Mouse (Mus musculus): ENCODE measurements around the gene Rufy4. TPM values are rescaled to one million over a fixed set of nuclear protein-coding genes. Genes with fewer than 3 reads are reported as not detected.

Gene Rufy4
- polyA plus RNA-seq (2015; fragmentation: Nextera tagmentation; extraction: Ambion mirVana) = 0.35 and 0.84 TPM in 2 replicates

DNA sequence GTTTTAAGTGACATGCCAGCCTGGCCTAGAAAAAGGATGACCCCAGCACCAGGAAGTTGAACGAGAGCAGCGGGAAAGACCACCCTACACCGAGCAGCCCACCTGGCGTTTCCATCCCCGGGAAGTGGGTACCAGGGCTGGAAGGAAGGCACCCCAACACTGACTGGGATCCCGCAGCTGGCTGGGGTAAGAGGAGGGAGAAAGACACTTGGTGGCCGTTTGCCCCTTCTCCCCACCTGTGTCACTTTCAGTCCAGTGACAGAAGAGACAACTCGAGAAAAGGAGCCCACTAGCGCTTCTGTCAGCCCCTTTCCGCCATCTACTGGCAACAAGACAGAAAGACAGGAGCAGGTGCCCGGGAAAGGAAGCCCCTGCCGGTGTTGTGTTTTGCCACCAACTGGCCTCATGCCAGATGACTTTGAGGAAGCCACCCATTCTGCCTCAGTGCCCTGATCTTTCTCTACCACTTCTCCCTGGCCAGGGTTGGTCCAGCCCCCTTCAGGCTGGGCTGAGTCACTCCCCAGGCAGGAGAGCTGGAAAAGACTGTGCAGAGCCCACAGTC is at the start of gene Rufy4:
Rufy4 (plus strand) TSS at position 551 of the 562 bp plus-strand sequence.
- peaks cover 27% of the 10 kb centered on the region; the same call in 1 of the 2 replicates for H3K27me3 ChIP-seq

DNA sequence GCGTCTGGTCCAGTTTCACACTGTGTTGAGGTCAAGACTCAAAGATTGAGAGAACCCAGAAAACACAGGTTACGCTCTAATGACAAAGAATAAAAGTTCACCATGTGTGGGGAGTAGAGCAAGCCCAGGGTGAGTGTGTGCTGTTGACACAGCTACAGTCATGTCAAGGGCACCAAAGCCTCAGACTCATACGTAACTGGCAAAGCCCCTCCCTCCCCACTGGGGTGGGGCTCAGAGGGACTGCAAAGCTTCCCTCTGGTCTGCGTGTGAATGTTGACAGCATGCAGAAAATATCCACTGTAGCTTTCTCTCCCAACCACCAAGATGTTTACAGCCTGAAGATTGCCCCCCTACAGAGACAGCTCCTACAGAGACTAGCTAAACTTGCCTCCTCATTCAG is 49.1 kb upstream of the Rufy4 start:
- no peaks in the 10 kb centered on the region; the same call in 1 of the 2 replicates for H3K4me1 ChIP-seq
- H3K36me3 ChIP-seq = 0 out of 2 replicates have a peak, but pooled peaks cover 10% of the 10 kb centered on the region
- no peak overlapping the region for H3K4me3 ChIP-seq
- H3K9ac ChIP-seq = no peak overlapping the region
- no peak for ATAC-seq (ENCODE audit: insufficient number of reproducible peaks, low FRiP score, low TSS enrichment, low read depth)
- 73% methylated on average over 4 of the region's 4 CpGs for WGBS
- no peaks in the 10 kb centered on the region for H3K27me3 ChIP-seq
- H3K4me2 ChIP-seq = no peak overlapping the region
- H3K27ac ChIP-seq = no peak overlapping the region
- H3K9me3 ChIP-seq = no peaks in the 10 kb centered on the region

More for the DNA sequence above, at the start of gene Rufy4:
- no peaks in the 10 kb centered on the region for H3K36me3 ChIP-seq
- peak; percentile 31; the same call in 1 of the 2 replicates for ATAC-seq (ENCODE audit: insufficient number of reproducible peaks, low FRiP score, low TSS enrichment, low read depth)
- WGBS = 0% methylated on average over 12 of the region's 12 CpGs
- H3K27ac ChIP-seq = peak within 1 kb of the TSS; percentile 43
- peak within 1 kb of the TSS; percentile 98 for H3K4me2 ChIP-seq
- peak within 1 kb of the TSS; percentile 64 for H3K9ac ChIP-seq
- no peaks in the 10 kb centered on the region for H3K9me3 ChIP-seq
- H3K4me3 ChIP-seq = peak within 1 kb of the TSS; percentile 60
- H3K4me1 ChIP-seq = peaks cover 32% of the 10 kb centered on the region

DNA sequence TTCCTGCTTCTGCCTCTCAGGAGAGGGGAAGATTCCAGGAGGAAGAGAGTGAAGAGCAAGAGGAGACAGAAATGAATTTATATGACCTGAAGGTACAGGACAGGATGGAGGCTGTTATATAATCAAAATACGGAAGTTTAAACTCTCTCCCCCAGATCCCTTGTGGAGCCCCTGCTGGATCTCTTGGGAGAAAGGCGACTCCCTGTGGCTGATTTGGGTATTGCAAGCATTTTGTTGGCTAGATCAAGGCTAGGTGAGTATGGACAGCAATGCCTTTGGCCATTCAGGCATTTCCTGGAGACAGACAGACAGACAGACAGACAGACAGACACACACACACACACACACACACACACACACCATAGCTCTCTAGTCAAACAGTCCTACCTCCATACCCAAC is 48.0 kb upstream of the Rufy4 start:
- H3K4me3 ChIP-seq = no peak overlapping the region
- no peak overlapping the region for H3K4me2 ChIP-seq
- ATAC-seq (ENCODE audit: insufficient number of reproducible peaks, low FRiP score, low TSS enrichment, low read depth) = no peak
- H3K36me3 ChIP-seq = 0 out of 2 replicates have a peak, but pooled peaks cover 10% of the 10 kb centered on the region
- H3K27ac ChIP-seq = no peak overlapping the region
- peaks cover 10% of the 10 kb centered on the region for H3K4me1 ChIP-seq
- no peaks in the 10 kb centered on the region for H3K27me3 ChIP-seq
- no peak overlapping the region for H3K9ac ChIP-seq
- H3K9me3 ChIP-seq = no peaks in the 10 kb centered on the region
- WGBS = 6% methylated on average over 2 of the region's 2 CpGs

DNA sequence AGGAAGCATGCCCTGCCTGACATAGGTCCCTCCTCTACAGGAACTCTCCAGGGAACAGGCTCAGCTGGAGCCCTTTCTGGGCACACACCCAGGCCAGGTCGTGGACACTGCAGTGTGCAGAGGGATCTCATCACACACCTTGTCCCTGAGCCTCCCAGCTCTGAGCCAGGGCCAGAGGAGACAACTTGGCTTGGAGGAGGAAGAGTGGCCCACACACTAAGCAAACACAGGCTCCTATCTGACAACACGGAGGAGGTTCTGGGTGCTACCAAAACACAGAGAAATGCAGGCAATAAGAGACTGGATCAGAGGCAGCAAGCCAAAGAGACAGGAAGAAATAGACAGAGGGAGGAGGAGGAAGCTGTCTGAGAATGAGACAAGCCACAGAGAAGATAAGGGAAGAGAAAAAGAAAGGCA is 43.8 kb upstream of the Rufy4 start:
- WGBS = 49% methylated on average over 2 of the region's 2 CpGs
- Histone ChIP-seq H3K36me3 (0 out of 2 replicates have a peak, but pooled peaks cover 10% of the 10 kb centered on the region), H3K4me3 (no peak overlapping the region), H3K9ac (no peak overlapping the region), H3K4me1 (peaks cover 44% of the 10 kb centered on the region), H3K27ac (no peak overlapping the region), H3K9me3 (no peaks in the 10 kb centered on the region), H3K27me3 (no peaks in the 10 kb centered on the region), H3K4me2 (no peak overlapping the region)
- no peak for ATAC-seq (ENCODE audit: insufficient number of reproducible peaks, low FRiP score, low TSS enrichment, low read depth)

DNA sequence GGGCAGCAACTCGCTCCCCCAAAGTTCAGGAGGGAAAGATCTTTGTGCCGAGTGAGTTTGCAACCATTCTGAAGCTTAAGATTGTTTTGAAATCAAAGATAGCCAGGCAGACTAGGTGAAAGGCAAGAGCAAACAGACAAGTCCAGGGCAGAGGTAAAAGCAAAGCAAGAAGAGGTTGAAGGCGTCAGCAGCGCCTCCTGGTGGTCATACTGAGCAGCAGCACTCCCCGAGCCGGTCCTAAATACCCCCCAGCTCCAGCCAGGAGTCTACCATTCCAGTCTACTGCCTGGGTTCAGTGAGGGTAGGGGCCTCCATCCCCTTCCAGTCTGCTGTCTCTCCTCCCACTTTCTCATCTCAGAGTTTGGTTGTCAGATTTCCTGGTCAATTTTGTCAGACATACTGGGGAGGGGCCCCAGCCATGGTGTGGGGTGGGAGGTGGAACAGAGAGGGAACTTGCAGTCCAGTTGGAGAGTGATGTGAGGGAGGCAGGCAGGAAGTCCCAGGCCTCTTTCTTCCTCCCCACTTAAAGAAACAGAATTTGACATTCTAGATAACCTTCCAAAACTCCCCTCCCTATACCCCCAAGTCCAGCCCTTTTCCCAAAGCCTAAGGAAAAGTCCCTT is 42.4 kb upstream of the Rufy4 start:
- Histone ChIP-seq H3K27me3 (no peaks in the 10 kb centered on the region), H3K4me1 (peaks cover 45% of the 10 kb centered on the region)
- WGBS = 16% methylated on average over 6 of the region's 6 CpGs

DNA sequence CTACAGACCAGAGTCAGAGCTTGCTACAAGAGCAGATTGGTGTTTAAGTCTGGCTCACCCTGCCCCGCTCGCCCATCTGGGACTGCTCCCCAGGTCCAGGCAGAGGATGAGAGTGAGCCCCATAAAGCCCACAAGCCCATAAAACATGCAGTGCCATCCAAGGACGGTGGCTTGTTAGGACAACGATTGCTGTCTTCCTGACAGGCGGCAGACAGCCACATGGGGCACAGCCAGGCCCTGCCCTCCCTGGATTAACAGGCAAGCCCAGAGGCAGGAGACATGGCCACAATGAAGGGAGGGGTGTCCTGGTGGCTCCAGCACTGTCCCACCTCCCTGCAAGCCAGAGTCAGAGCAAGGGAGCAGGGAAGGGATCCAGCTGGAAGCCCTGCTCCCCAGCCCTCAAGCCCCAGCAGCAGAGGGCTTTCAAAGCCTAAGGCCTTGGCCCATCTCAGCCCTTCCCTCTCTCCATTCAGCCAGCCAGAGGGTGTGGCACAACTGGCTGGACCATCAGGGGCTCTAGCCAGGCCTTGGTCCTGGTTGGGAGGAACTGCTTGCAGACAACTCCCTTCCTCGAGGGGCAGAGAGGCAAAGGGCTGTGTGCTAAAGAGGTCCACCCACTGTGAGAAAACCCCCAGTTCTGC is 41.2 kb upstream of the Rufy4 start:
- Histone ChIP-seq H3K9ac (0 out of 2 replicates have a peak overlapping the region, but pooled peaks have one; percentile 4), H3K27ac (peak overlapping the region; percentile 80), H3K36me3 (no peaks in the 10 kb centered on the region), H3K4me1 (peaks cover 57% of the 10 kb centered on the region), H3K4me2 (no peak overlapping the region), H3K27me3 (no peaks in the 10 kb centered on the region), H3K9me3 (no peaks in the 10 kb centered on the region), H3K4me3 (no peak overlapping the region)
- 0 out of 2 replicates have a peak, but pooled peaks have one; percentile 20 for ATAC-seq (ENCODE audit: insufficient number of reproducible peaks, low FRiP score, low TSS enrichment, low read depth)
- WGBS = 41% methylated on average over 6 of the region's 6 CpGs

More for the DNA sequence above, 42.4 kb upstream of the Rufy4 start:
- ATAC-seq (ENCODE audit: insufficient number of reproducible peaks, low FRiP score, low TSS enrichment, low read depth) = no peak
- Histone ChIP-seq H3K27ac (peak overlapping the region; percentile 80), H3K36me3 (0 out of 2 replicates have a peak, but pooled peaks cover 7% of the 10 kb centered on the region), H3K4me3 (no peak overlapping the region), H3K4me2 (no peak overlapping the region), H3K9ac (no peak overlapping the region), H3K9me3 (no peaks in the 10 kb centered on the region)

DNA sequence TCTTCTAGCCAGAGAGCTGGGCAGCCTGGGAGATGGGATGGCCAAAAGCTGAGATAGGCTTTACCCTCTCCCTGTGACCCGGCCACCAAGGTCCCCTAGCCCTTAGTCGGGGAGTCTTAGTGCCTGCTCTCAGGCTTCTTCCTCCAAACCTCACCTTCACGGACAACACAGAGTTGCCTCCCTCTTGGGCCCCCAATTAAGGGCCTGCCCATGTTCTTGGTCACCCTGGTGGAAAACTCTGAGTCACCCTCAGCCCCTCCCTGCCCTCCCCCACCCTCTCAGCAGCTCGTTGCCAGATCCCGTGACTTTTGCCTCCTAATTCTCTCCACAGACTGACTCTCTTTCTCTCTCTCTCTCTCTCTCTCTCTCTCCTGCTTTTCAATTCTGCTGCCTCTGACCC is 40.6 kb upstream of the Rufy4 start:
- H3K27me3 ChIP-seq = no peaks in the 10 kb centered on the region
- H3K4me2 ChIP-seq = no peak overlapping the region
- 43% methylated on average over 5 of the region's 5 CpGs for WGBS
- H3K9ac ChIP-seq = no peak overlapping the region
- no peaks in the 10 kb centered on the region for H3K9me3 ChIP-seq
- H3K4me3 ChIP-seq = no peak overlapping the region
- no peaks in the 10 kb centered on the region for H3K36me3 ChIP-seq
- peak overlapping the region; percentile 80 for H3K27ac ChIP-seq
- H3K4me1 ChIP-seq = peaks cover 63% of the 10 kb centered on the region
- no peak for ATAC-seq (ENCODE audit: insufficient number of reproducible peaks, low FRiP score, low TSS enrichment, low read depth)

DNA sequence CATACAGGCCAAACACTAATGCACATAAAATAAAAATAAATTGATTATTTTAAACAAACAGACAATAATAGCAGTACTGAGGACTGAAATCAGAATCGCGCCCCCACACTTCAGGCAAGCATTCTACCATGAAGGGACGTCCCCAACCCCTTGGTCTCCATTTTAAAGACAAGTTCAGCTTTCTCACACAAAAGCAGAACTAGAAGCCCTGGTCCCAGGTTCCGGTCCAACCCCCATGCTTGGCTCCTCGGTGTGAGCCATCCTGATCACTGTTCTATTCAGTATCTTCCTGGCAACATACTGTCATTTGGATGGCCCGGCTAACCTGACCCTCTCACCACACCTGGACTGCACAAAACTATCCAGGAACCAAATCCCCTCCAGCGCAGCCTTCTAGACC is 39.8 kb upstream of the Rufy4 start:
- Histone ChIP-seq H3K9me3 (no peaks in the 10 kb centered on the region), H3K4me1 (peaks cover 70% of the 10 kb centered on the region), H3K27me3 (no peaks in the 10 kb centered on the region), H3K36me3 (no peaks in the 10 kb centered on the region), H3K4me3 (no peak overlapping the region), H3K4me2 (no peak overlapping the region), H3K27ac (no peak overlapping the region), H3K9ac (no peak overlapping the region)
- 82% methylated on average over 7 of the region's 7 CpGs for WGBS
- ATAC-seq (ENCODE audit: insufficient number of reproducible peaks, low FRiP score, low TSS enrichment, low read depth) = no peak

DNA sequence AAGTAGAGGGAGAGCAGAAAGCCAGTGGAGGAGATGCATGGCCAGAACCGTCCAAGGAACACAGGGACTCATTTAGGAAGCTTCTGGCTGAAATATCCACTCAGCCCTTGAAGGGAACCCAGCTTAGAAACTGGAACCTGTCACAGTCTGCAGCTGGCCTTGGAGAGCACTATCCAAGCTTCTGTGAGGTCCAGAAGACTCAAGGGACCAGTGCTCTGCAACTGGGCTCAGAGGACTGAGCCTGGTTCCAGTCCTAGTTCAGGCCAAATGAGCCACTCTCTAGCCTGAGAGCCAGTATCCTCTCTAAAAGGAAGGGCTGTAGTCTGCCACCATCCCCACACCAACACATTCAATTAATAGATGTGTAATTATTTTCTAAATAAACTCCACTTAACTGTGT is 36.8 kb upstream of the Rufy4 start:
- Histone ChIP-seq H3K9me3 (no peaks in the 10 kb centered on the region), H3K36me3 (no peaks in the 10 kb centered on the region), H3K27me3 (no peaks in the 10 kb centered on the region), H3K4me2 (peak overlapping the region; percentile 55), H3K27ac (no peak overlapping the region), H3K9ac (no peak overlapping the region), H3K4me3 (peak overlapping the region; percentile 46; the same call in 1 of the 2 replicates), H3K4me1 (peaks cover 72% of the 10 kb centered on the region)
- 71% methylated on average over 1 of the region's 1 CpGs for WGBS
- no peak for ATAC-seq (ENCODE audit: insufficient number of reproducible peaks, low FRiP score, low TSS enrichment, low read depth)

DNA sequence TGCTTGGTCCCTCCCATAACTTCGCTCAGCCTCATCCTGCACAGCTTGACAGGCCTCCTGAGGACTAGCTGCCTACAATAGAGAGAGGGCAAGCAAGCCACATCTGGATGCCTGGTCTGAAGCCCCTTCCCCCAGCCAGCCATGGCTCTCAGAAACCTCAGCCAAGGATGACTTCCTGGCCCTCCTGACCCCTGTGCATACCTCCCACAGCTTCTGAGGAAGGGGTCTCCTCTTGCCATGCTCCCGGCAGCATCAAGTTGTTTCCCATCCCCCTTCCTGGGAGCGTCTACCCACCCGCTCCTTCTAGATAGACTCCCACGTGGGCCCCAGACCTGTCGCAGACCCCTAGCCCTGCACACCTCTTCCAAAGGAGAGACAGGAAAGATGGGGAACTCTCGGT is 35.0 kb upstream of the Rufy4 start:
- H3K9ac ChIP-seq = peak overlapping the region; percentile 18
- no peaks in the 10 kb centered on the region for H3K27me3 ChIP-seq
- WGBS = 19% methylated on average over 7 of the region's 7 CpGs
- ATAC-seq (ENCODE audit: insufficient number of reproducible peaks, low FRiP score, low TSS enrichment, low read depth) = no peak
- peak overlapping the region; percentile 55 for H3K4me2 ChIP-seq
- H3K4me1 ChIP-seq = peaks cover 66% of the 10 kb centered on the region
- H3K4me3 ChIP-seq = peak overlapping the region; percentile 46
- H3K27ac ChIP-seq = peak overlapping the region; percentile 95; the same call in 1 of the 2 replicates
- H3K9me3 ChIP-seq = no peaks in the 10 kb centered on the region
- H3K36me3 ChIP-seq = no peaks in the 10 kb centered on the region

DNA sequence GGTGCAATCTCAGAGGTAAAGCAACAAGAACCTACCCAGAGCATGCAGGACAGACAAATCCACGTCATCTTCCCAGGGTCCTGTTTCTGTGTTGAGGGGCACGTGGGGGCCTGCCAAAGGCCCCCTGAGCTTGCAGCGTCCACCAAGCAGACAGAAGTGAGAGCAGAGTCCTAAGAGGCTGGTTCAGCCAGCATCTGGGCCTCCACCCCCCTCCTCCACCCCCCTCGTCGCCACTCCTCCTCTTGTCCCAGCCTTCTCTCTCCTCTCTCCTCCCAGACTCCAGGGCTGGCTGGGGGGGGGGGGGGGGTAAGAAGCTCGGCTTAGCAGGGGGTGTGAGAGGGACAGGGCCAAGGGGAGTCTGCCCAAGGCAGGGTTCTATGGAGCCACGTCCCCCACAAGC is 34.2 kb upstream of the Rufy4 start:
- peak; percentile 42; the same call in 1 of the 2 replicates for ATAC-seq (ENCODE audit: insufficient number of reproducible peaks, low FRiP score, low TSS enrichment, low read depth)
- Histone ChIP-seq H3K4me2 (peak overlapping the region; percentile 55), H3K36me3 (no peaks in the 10 kb centered on the region), H3K4me3 (peak overlapping the region; percentile 46), H3K27me3 (no peaks in the 10 kb centered on the region; the same call in 1 of the 2 replicates), H3K9me3 (no peaks in the 10 kb centered on the region), H3K27ac (peak overlapping the region; percentile 95), H3K9ac (no peak overlapping the region), H3K4me1 (peaks cover 65% of the 10 kb centered on the region)
- 12% methylated on average over 7 of the region's 7 CpGs for WGBS

Data from limb, embryonic 15.5 days (tissue).